Mouse (Mus musculus) heart, embryonic 13.5 days (tissue): ENCODE measurements at regions not wholly inside any gene's neighbourhood (a gene's known extent, or its start where the extent isn't known, plus 50 kb on each side); places are given as distances from the start of the nearest gene placed in this dataset.

ENCODE experiments used
- ATAC-seq: fragments of 200-750 bp; cut with Nextera tagmentation; 2 replicates; pipeline ENCODE4 v1.8.0; 2017; ENCODE audit warnings: moderate TSS enrichment; ENCODE audit not compliant: insufficient number of reproducible peaks, low FRiP score, low TSS enrichment; ENCODE audit errors: extremely low read depth
- H3K27ac ChIP-seq: fragments of 300-500 bp; sonication (generic); replicated peaks from 2 replicates; pipeline ENCODE4 v1.5.1; 2015; ENCODE audit warnings: moderate library complexity, mild to moderate bottlenecking, inconsistent platforms
- H3K27me3 ChIP-seq: fragments of 300-500 bp; sonication (generic); replicated peaks from 2 replicates; pipeline ENCODE4 v1.6.1; 2015; ENCODE audit warnings: mild to moderate bottlenecking, inconsistent platforms
- H3K36me3 ChIP-seq: fragments of 300-500 bp; sonication (generic); 2 replicates; pipeline ENCODE4 v1.6.1; 2015; ENCODE audit warnings: mild to moderate bottlenecking, inconsistent platforms
- H3K4me1 ChIP-seq: fragments of 300-500 bp; sonication (generic); 2 replicates; pipeline ENCODE4 v1.6.1; 2015; ENCODE audit warnings: inconsistent platforms
- H3K4me2 ChIP-seq: fragments of 300-500 bp; sonication (generic); 2 replicates; pipeline ENCODE4 v1.6.1; 2015; ENCODE audit warnings: inconsistent platforms, mild to moderate bottlenecking, moderate library complexity
- H3K4me3 ChIP-seq: fragments of 300-500 bp; sonication (generic); 2 replicates; pipeline ENCODE4 v1.5.1; 2015; ENCODE audit warnings: moderate library complexity, mild to moderate bottlenecking, inconsistent platforms
- H3K9ac ChIP-seq: fragments of 300-500 bp; sonication (generic); 2 replicates; pipeline ENCODE4 v1.6.1; 2015; ENCODE audit warnings: inconsistent platforms, mild to moderate bottlenecking, moderate library complexity
- H3K9me3 ChIP-seq: fragments of 300-500 bp; sonication (generic); 2 replicates; pipeline ENCODE4 v1.6.1; 2016; ENCODE audit warnings: inconsistent platforms
- WGBS: fragments of 180-500 bp; shearing (Covaris S2); methylation state at CpG from one replicate; pipeline ENCODE4 v1.1.7; 2015; ENCODE audit warnings: mixed read lengths; 5-methylcytosine and 5-hydroxymethylcytosine counted together

DNA sequence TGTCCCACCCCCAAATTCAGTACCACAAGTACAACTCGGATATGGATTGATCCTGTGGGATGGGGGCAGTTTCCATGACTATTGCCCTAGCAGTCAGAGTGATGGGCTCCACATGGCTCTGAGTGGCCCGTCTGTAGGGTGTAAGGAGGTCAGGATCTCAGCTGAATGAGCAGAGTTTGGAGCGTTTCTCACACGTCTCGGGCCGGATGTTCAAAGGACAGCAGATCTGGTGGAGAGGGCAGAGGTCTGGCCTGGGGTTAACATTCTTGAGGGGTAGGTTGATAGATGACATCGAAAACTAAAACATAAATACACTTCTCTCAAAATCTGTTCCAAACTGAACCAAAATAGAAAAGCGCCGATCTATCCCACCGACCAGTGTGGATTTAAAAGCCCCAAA lies 146.5 kb upstream of the Cxcl12 start:
- H3K4me3 ChIP-seq, result no peak overlapping the region
- H3K9ac ChIP-seq, result no peak overlapping the region
- no peaks in the 10 kb centered on the region; the same call in 1 of the 2 replicates for H3K27me3 ChIP-seq
- no peaks in the 10 kb centered on the region for H3K9me3 ChIP-seq
- no peak overlapping the region for H3K4me2 ChIP-seq
- no peak for ATAC-seq
- no peaks in the 10 kb centered on the region for H3K4me1 ChIP-seq
- H3K27ac ChIP-seq, result no peak overlapping the region
- 60% methylated on average over 10 of the region's 10 CpGs for WGBS
- H3K36me3 ChIP-seq, result no peaks in the 10 kb centered on the region

DNA sequence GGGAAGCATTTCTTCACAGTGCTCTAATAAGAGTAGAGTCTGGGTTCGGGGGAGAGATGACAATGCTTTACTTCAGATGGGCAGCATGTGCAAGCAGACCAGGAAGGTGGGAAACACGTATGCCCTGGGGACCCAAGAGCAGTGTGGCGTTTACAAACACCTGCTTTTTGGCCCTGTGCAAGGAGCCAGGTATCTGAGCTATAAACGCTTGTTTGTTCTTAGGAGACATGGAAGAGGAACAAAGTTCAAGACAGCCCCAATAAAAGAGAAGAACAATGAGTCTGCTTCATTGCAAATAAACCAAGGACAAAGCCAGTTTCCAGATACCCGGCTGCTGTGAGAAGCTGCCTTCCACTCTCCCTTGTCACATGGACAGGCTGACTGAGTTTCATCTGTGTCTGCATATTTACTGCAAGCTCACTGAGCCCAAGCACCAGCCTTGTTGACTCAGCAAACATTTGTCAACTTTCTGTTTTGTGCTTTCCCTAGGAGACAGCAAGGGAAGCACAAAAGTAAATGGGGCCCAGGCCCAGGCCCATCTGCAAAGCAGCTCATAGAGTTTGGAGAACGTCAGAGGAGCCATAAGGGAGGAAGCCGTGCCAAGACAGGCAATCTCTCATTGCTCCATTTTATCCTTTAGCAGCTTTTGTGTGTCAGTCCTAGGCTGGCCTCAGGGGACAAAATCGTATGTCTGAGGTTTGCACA lies 136.1 kb upstream of the Cxcl12 start:
- H3K36me3 ChIP-seq, result no peaks in the 10 kb centered on the region
- H3K4me3 ChIP-seq, result no peak overlapping the region
- no peak for ATAC-seq
- no peak overlapping the region for H3K9ac ChIP-seq
- 62% methylated on average over 8 of the region's 8 CpGs for WGBS
- no peaks in the 10 kb centered on the region for H3K27me3 ChIP-seq
- no peaks in the 10 kb centered on the region for H3K9me3 ChIP-seq
- no peak overlapping the region for H3K27ac ChIP-seq
- H3K4me1 ChIP-seq, result no peaks in the 10 kb centered on the region
- no peak overlapping the region for H3K4me2 ChIP-seq

DNA sequence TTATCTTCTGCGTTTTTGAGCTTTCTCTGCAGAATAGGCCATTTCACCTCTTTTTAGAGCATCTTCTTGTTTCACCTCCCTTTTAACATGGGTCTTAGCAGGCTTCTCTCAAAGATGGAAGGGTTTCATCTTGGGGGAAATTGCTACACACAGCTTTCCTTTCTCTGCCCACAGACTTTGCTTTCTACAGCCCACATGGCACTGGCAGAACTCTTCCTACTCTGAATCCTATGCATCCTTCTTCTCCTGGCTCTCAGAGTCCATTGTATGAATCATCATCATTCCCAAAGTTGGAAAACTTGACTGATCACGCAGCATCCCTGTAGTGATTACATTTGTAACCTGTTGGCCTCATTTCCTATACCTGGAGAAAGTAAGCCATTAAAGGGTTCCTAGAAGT lies 124.6 kb upstream of the Cxcl12 start:
- H3K9me3 ChIP-seq, result no peaks in the 10 kb centered on the region
- no peaks in the 10 kb centered on the region for H3K36me3 ChIP-seq
- no peak for ATAC-seq
- H3K9ac ChIP-seq, result no peak overlapping the region
- H3K27ac ChIP-seq, result no peak overlapping the region
- no peak overlapping the region for H3K4me2 ChIP-seq
- peaks cover 8% of the 10 kb centered on the region; the same call in 1 of the 2 replicates for H3K27me3 ChIP-seq
- no peaks in the 10 kb centered on the region for H3K4me1 ChIP-seq
- WGBS, result 67% methylated on average over 2 of the region's 2 CpGs
- no peak overlapping the region for H3K4me3 ChIP-seq

DNA sequence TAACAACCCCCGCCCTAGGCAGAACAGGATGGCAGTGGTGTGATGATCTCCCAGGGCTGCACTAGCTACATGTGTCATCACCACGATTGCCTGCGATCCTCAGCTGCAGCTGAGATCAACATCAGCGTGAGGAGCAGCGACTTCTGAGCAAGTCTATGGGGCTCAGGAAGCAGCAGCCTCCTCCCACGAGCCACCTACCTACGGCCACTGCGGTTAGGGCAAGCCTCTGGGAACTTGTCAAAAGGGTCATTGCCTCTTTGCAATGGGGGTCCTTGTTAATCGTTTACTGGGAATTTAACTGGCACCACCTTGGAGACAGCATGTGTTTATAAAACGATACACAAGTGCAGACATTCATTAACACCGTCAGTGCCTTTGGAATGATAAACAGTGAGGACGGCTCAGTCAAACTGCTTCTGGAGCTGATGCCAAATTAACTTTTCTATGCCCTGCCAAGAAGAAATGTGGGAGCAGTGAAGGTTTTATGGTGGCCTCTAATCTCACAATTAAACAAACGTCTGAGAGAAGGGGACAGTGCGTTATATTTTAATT lies 118.8 kb upstream of the Cxcl12 start:
- Histone ChIP-seq H3K4me1 (no peaks in the 10 kb centered on the region), H3K36me3 (no peaks in the 10 kb centered on the region), H3K4me2 (no peak overlapping the region), H3K9me3 (no peaks in the 10 kb centered on the region), H3K27me3 (peaks cover 5% of the 10 kb centered on the region; the same call in 1 of the 2 replicates), H3K4me3 (no peak overlapping the region), H3K27ac (no peak overlapping the region), H3K9ac (no peak overlapping the region)
- 46% methylated on average over 14 of the region's 14 CpGs for WGBS
- ATAC-seq, result no peak

DNA sequence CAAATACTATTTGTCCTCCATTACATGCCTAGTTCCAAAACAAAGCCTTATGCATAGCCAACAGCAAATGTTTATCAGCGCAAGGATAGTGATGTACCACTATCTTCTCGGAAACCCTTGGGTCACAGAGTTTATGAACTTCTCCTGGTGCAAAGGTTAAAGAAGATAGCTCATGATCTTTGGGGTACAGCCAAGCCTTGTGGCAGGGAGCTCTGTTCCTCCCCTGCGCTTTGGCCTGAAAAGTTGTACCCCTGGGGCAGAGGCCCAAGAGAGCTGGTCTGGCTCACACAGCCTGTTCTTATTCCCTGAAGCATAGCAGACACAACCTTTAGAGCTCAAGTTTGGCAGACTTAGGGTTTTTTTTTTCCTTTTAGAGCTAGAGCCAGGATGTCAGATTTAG lies 107.6 kb upstream of the Cxcl12 start:
- no peaks in the 10 kb centered on the region for H3K36me3 ChIP-seq
- H3K4me2 ChIP-seq, result no peak overlapping the region
- peaks cover 21% of the 10 kb centered on the region; the same call in 1 of the 2 replicates for H3K27me3 ChIP-seq
- H3K9ac ChIP-seq, result no peak overlapping the region
- ATAC-seq, result no peak
- no peaks in the 10 kb centered on the region for H3K4me1 ChIP-seq
- H3K27ac ChIP-seq, result no peak overlapping the region
- H3K9me3 ChIP-seq, result no peaks in the 10 kb centered on the region
- H3K4me3 ChIP-seq, result no peak overlapping the region
- WGBS, result 78% methylated on average over 3 of the region's 3 CpGs

DNA sequence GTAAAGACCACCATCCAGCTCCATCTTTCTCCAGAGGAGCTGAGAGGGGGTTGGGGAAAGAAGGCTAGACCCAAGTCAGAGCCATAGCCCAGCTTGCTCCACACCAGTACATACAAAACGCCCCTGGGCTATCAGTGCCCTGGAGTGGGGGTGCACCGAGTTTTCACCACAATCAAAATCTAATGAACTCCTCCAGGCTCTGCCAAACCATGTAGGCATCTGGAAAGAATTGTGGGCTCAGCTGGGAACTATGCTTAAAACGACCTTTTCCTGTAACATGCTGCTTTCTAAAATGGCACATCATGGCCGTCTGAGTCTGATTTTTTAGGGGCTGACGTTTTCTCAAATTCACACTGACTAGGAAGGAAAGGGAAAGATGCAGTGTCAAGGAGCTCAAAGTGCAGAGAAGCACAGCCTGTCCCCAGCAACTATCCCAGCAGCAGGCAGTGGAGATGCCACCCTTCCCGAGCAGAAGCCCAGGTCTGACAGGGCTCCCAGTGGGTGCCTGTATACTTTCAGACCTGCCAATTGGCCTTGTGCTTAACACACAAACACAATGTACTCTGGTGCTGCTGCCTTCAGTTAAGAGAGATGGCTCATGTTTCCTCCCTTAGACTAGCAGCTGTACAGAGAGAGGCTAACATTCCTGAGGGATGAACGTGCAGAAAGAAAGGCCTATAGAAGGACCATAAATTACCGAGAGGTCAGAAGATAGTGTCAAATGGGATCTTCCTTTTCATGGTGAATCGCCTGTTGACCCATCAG lies 100.6 kb upstream of the Cxcl12 start:
- Histone ChIP-seq H3K4me2 (no peak overlapping the region), H3K9ac (no peak overlapping the region), H3K36me3 (no peaks in the 10 kb centered on the region), H3K9me3 (no peaks in the 10 kb centered on the region), H3K27ac (no peak overlapping the region), H3K27me3 (peaks cover 54% of the 10 kb centered on the region), H3K4me1 (peaks cover 5% of the 10 kb centered on the region; the same call in 1 of the 2 replicates), H3K4me3 (no peak overlapping the region)
- no peak for ATAC-seq
- WGBS, result 58% methylated on average over 9 of the region's 9 CpGs

DNA sequence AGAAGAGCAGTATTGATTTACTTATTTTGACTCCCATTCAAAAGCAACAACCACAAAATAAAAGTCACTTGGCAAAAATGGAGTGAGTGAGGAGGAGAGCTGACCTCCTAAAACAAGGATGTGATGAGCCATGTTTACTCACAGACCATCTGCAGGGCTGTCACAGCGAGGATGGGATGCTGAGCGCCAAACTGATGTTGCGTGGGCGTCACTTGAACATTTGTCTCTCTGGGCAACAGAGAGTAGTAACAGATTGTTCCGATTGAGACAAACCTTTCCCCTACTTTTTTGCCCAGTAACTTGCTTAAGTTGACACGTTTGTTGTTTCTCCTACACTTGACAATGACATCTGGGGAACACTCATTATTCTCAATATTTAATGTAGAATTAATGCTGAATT lies 97.0 kb upstream of the Cxcl12 start:
- Histone ChIP-seq H3K9me3 (no peaks in the 10 kb centered on the region), H3K36me3 (no peaks in the 10 kb centered on the region), H3K27me3 (peaks cover 35% of the 10 kb centered on the region), H3K4me2 (no peak overlapping the region), H3K9ac (no peak overlapping the region), H3K4me1 (peaks cover 5% of the 10 kb centered on the region; the same call in 1 of the 2 replicates), H3K4me3 (no peak overlapping the region), H3K27ac (no peak overlapping the region)
- no peak for ATAC-seq
- WGBS, result 57% methylated on average over 6 of the region's 6 CpGs

DNA sequence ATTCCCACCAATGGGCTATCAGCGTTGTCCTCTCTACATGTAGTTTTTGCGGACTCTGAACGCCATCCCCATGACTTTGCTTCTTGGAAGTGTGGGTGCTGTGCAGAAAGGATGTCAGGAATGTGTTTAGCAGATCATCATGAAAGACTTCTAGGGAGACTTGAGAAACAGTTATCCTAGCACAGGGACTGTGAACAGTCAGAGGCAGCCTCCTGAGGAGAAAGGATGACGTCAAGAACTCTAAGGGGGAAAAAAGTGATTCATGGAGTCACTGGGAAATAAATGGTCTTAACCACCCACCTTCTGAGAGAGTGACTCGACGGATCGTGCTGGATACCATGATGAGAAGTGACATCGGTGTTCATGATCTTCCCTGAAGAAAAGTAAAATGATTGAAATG lies 96.5 kb upstream of the Cxcl12 start:
- ATAC-seq, result no peak
- no peaks in the 10 kb centered on the region for H3K36me3 ChIP-seq
- H3K4me2 ChIP-seq, result no peak overlapping the region
- peaks cover 29% of the 10 kb centered on the region for H3K27me3 ChIP-seq
- H3K9me3 ChIP-seq, result no peaks in the 10 kb centered on the region
- H3K9ac ChIP-seq, result no peak overlapping the region
- H3K4me3 ChIP-seq, result no peak overlapping the region
- H3K4me1 ChIP-seq, result peaks cover 5% of the 10 kb centered on the region; the same call in 1 of the 2 replicates
- H3K27ac ChIP-seq, result no peak overlapping the region
- WGBS, result 57% methylated on average over 8 of the region's 8 CpGs

DNA sequence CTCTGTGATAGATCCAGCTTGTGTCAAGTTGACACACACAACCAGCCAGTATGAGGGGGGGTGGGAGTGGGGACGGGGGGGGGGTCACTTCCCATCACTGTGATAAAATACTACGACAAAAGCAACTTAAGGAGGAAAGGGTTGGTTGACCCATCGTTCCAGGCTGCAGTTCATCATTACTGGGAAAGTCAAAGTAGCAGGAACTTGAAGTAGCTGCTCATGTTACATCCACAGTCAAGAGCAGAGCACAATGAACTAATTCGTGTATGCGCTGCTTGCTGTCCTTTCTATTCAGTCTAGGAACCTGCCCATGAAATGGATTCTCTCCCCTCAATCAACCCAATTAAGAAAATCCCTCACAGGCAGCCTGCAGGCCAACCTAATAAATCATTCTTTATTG lies 88.8 kb upstream of the Cxcl12 start:
- no peak for ATAC-seq

DNA sequence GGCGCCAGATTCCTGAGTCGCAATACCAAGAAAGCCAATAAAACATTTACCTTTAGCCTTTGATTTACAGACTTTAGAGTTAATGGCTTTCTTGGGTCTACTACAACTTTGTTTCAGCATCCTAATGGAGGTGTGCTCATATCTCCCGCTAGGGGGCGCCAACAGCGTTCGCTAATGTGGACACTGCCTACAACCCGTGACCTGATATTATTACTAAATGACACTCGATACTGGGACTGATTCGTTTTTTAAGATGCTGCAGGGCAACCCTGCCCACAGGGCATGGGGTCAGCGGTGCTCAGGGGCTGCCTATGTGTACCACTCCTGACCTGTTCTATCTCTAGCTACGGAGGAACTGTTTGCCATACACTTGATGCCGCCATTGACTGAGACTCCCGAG lies 87.4 kb upstream of the Cxcl12 start:
- no peak for ATAC-seq
- no peak overlapping the region for H3K4me3 ChIP-seq
- H3K4me2 ChIP-seq, result no peak overlapping the region
- WGBS, result 36% methylated on average over 13 of the region's 13 CpGs
- no peak overlapping the region for H3K27ac ChIP-seq
- H3K9ac ChIP-seq, result no peak overlapping the region
- H3K9me3 ChIP-seq, result no peaks in the 10 kb centered on the region
- H3K27me3 ChIP-seq, result peaks cover 9% of the 10 kb centered on the region; the same call in 1 of the 2 replicates
- no peaks in the 10 kb centered on the region for H3K36me3 ChIP-seq
- H3K4me1 ChIP-seq, result peaks cover 10% of the 10 kb centered on the region

More for the DNA sequence above, 88.8 kb upstream of the Cxcl12 start:
- Histone ChIP-seq H3K27ac (no peak overlapping the region), H3K4me3 (no peak overlapping the region), H3K4me2 (no peak overlapping the region), H3K4me1 (peaks cover 2% of the 10 kb centered on the region; the same call in 1 of the 2 replicates), H3K36me3 (no peaks in the 10 kb centered on the region), H3K27me3 (peaks cover 9% of the 10 kb centered on the region; the same call in 1 of the 2 replicates), H3K9me3 (no peaks in the 10 kb centered on the region), H3K9ac (no peak overlapping the region)
- 58% methylated on average over 5 of the region's 5 CpGs for WGBS

DNA sequence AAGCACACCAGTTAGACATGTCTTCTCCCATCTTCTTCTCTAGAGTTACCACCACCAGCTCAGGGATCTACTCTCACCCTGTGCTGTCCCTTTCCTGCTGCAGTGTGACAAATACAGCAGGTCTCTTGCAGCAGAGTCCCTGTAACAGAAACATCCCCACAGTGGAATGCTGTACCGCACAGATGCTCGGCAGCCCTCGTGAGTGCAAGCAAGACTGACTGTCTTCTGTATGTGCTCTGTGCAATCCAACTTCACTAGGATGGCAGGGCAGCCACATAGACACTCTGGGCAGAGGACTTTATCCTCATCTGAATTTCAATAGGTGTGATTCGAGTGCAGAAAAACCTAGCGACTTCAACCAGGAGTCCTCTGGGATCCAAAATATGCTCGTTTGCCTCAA lies 84.1 kb upstream of the Cxcl12 start:
- 49% methylated on average over 6 of the region's 6 CpGs for WGBS
- ATAC-seq, result no peak

More for the DNA sequence above, 84.1 kb upstream of the Cxcl12 start:
- H3K36me3 ChIP-seq, result no peaks in the 10 kb centered on the region
- no peak overlapping the region for H3K27ac ChIP-seq
- no peak overlapping the region for H3K4me2 ChIP-seq
- H3K4me3 ChIP-seq, result no peak overlapping the region
- no peaks in the 10 kb centered on the region for H3K9me3 ChIP-seq
- peaks cover 5% of the 10 kb centered on the region; the same call in 1 of the 2 replicates for H3K27me3 ChIP-seq
- peaks cover 10% of the 10 kb centered on the region for H3K4me1 ChIP-seq
- H3K9ac ChIP-seq, result no peak overlapping the region
